Mouse (Mus musculus) hindbrain, embryonic 11.5 days (tissue): ENCODE measurements at regions not wholly inside any gene's neighbourhood (a gene's known extent, or its start where the extent isn't known, plus 50 kb on each side); places are given as distances from the start of the nearest gene placed in this dataset.

Experiments used
- ATAC-seq: fragments of 200-750 bp; cut with Nextera tagmentation; 2 replicates; pipeline ENCODE4 v1.8.0; 2017; ENCODE audit warnings: mild to moderate bottlenecking, moderate TSS enrichment, moderate library complexity; ENCODE audit not compliant: low FRiP score
- DNase-seq: peaks from one replicate; pipeline ENCODE4 v3.0.0-alpha.2; 2015; ENCODE audit warnings: low spot score
- H3K27ac ChIP-seq: fragments of 300-500 bp; sonication (generic); 2 replicates; pipeline ENCODE4 v1.5.1; 2014; ENCODE audit warnings: mild to moderate bottlenecking, low read depth, low read length
- H3K27me3 ChIP-seq: fragments of 300-500 bp; sonication (generic); 2 replicates; pipeline ENCODE4 v1.6.1; 2014; ENCODE audit warnings: mild to moderate bottlenecking, low read length, moderate library complexity, mixed read lengths; ENCODE audit not compliant: control insufficient read depth, insufficient read depth
- H3K36me3 ChIP-seq: fragments of 300-500 bp; sonication (generic); 2 replicates; pipeline ENCODE4 v1.6.1; 2014; ENCODE audit warnings: mild to moderate bottlenecking, low read length, moderate library complexity, mixed read lengths; ENCODE audit not compliant: control insufficient read depth, insufficient read depth
- H3K4me1 ChIP-seq: fragments of 300-500 bp; sonication (generic); replicated peaks from 2 replicates; pipeline ENCODE4 v1.6.1; 2014; ENCODE audit warnings: low read length, mixed read lengths; ENCODE audit not compliant: control insufficient read depth, insufficient read depth
- H3K4me2 ChIP-seq: fragments of 300-500 bp; sonication (generic); replicated peaks from 2 replicates; pipeline ENCODE4 v1.6.1; 2014; ENCODE audit warnings: mild to moderate bottlenecking, low read depth, low read length
- H3K4me3 ChIP-seq: fragments of 300-500 bp; sonication (generic); 2 replicates; pipeline ENCODE4 v1.5.1; 2014; ENCODE audit warnings: low read depth, low read length
- H3K9ac ChIP-seq: fragments of 300-500 bp; sonication (generic); 2 replicates; pipeline ENCODE4 v1.6.1; 2014; ENCODE audit warnings: low read depth, low read length
- H3K9me3 ChIP-seq: fragments of 300-500 bp; sonication (generic); 2 replicates; pipeline ENCODE4 v1.6.1; 2016; ENCODE audit warnings: low read length; ENCODE audit not compliant: control insufficient read depth
- WGBS: fragments of 180-500 bp; shearing (Covaris S2); extraction: QIAGEN DNeasy Blood & Tissue Kit; methylation state at CpG from one replicate; pipeline ENCODE4 v1.1.7; 2014; 5-methylcytosine and 5-hydroxymethylcytosine counted together

GRCm38 (mm10) chr8:89283105-89284096 lies 239.4 kb upstream of the Sall1 start:
- no peak overlapping the region for H3K27ac ChIP-seq
- ATAC-seq: no peak
- WGBS: 86% methylated on average over 17 of the region's 17 CpGs

GRCm38 (mm10) chr8:89279844-89280243 lies 235.9 kb upstream of the Sall1 start:
- no peak for DNase-seq
- no peak overlapping the region for H3K4me2 ChIP-seq
- whole genome bisulfite sequencing: 88% methylated on average over 3 of the region's 3 CpGs

More at GRCm38 (mm10) chr8:89283105-89284096, 239.4 kb upstream of the Sall1 start:
- H3K4me1 ChIP-seq: 0 out of 2 replicates have a peak, but pooled peaks cover under 1% of the 10 kb centered on the region
- H3K36me3 ChIP-seq: no peaks in the 10 kb centered on the region
- no peak overlapping the region for H3K4me2 ChIP-seq
- no peak for DNase-seq
- no peak overlapping the region for H3K4me3 ChIP-seq
- H3K27me3 ChIP-seq: no peaks in the 10 kb centered on the region
- H3K9me3 ChIP-seq: no peaks in the 10 kb centered on the region
- H3K9ac ChIP-seq: no peak overlapping the region

GRCm38 (mm10) chr8:89279142-89279541 lies 235.2 kb upstream of the Sall1 start:
- Histone ChIP-seq H3K4me1 (no peaks in the 10 kb centered on the region), H3K9ac (no peak overlapping the region), H3K4me2 (no peak overlapping the region), H3K4me3 (no peak overlapping the region), H3K27me3 (no peaks in the 10 kb centered on the region), H3K36me3 (no peaks in the 10 kb centered on the region), H3K27ac (no peak overlapping the region), H3K9me3 (no peaks in the 10 kb centered on the region)
- DNase-seq (no peak), ATAC-seq (no peak)
- 89% methylated on average over 6 of the region's 6 CpGs for WGBS

More at GRCm38 (mm10) chr8:89279844-89280243, 235.9 kb upstream of the Sall1 start:
- Histone ChIP-seq H3K27me3 (no peaks in the 10 kb centered on the region), H3K36me3 (no peaks in the 10 kb centered on the region), H3K9ac (no peak overlapping the region), H3K27ac (no peak overlapping the region), H3K4me3 (no peak overlapping the region), H3K9me3 (no peaks in the 10 kb centered on the region), H3K4me1 (no peaks in the 10 kb centered on the region)
- no peak for ATAC-seq

GRCm38 (mm10) chr8:89273276-89273675 lies 229.3 kb upstream of the Sall1 start:
- no peak overlapping the region for H3K27ac ChIP-seq
- peaks cover 2% of the 10 kb centered on the region; the same call in 1 of the 2 replicates for H3K27me3 ChIP-seq
- no peak for ATAC-seq
- WGBS: 43% methylated on average over 4 of the region's 4 CpGs
- H3K9me3 ChIP-seq: no peaks in the 10 kb centered on the region
- DNase-seq: peak; percentile 7
- peak overlapping the region; percentile 54; the same call in 1 of the 2 replicates for H3K4me2 ChIP-seq
- no peaks in the 10 kb centered on the region for H3K36me3 ChIP-seq
- no peak overlapping the region for H3K4me3 ChIP-seq
- no peak overlapping the region for H3K9ac ChIP-seq
- H3K4me1 ChIP-seq: no peaks in the 10 kb centered on the region; the same call in 1 of the 2 replicates

GRCm38 (mm10) chr8:89272381-89272815 lies 228.4 kb upstream of the Sall1 start:
- H3K27me3 ChIP-seq: peaks cover 2% of the 10 kb centered on the region; the same call in 1 of the 2 replicates
- ATAC-seq: peak; percentile 50; the same call in 1 of the 2 replicates
- peak overlapping the region; percentile 85 for H3K27ac ChIP-seq
- 1% methylated on average over 28 of the region's 28 CpGs for WGBS
- H3K4me2 ChIP-seq: peak overlapping the region; percentile 54
- H3K9me3 ChIP-seq: no peaks in the 10 kb centered on the region
- H3K9ac ChIP-seq: peak overlapping the region; percentile 49; the same call in 1 of the 2 replicates
- peak overlapping the region; percentile 26 for H3K4me3 ChIP-seq
- no peaks in the 10 kb centered on the region for H3K36me3 ChIP-seq
- no peaks in the 10 kb centered on the region; the same call in 1 of the 2 replicates for H3K4me1 ChIP-seq
- peak; percentile 71 for DNase-seq

- H3K36me3 ChIP-seq: no peaks in the 10 kb centered on the region
Observed at GRCm38 (mm10) chr8:89271381-89272355, 227.7 kb upstream of the Sall1 start.

GRCm38 (mm10) chr8:89270001-89270400 lies 226.0 kb upstream of the Sall1 start:
- no peak for DNase-seq
- Histone ChIP-seq H3K27ac (no peak overlapping the region), H3K9me3 (peaks cover 5% of the 10 kb centered on the region), H3K4me1 (no peaks in the 10 kb centered on the region; the same call in 1 of the 2 replicates), H3K9ac (no peak overlapping the region), H3K27me3 (peaks cover 2% of the 10 kb centered on the region; the same call in 1 of the 2 replicates), H3K4me3 (no peak overlapping the region), H3K36me3 (no peaks in the 10 kb centered on the region), H3K4me2 (no peak overlapping the region)
- ATAC-seq: no peak
- 6% methylated on average over 1 of the region's 1 CpGs for WGBS

More at GRCm38 (mm10) chr8:89271381-89272355, 227.7 kb upstream of the Sall1 start:
- peak overlapping the region; percentile 54 for H3K4me2 ChIP-seq
- no peaks in the 10 kb centered on the region for H3K9me3 ChIP-seq
- ATAC-seq (peak; percentile 93), DNase-seq (peak; percentile 63)
- H3K4me3 ChIP-seq: peak overlapping the region; percentile 26; the same call in 1 of the 2 replicates
- H3K9ac ChIP-seq: peak overlapping the region; percentile 19; the same call in 1 of the 2 replicates
- H3K4me1 ChIP-seq: no peaks in the 10 kb centered on the region; the same call in 1 of the 2 replicates
- peaks cover 2% of the 10 kb centered on the region; the same call in 1 of the 2 replicates for H3K27me3 ChIP-seq
- peak overlapping the region; percentile 85 for H3K27ac ChIP-seq
- WGBS: 3% methylated on average over 22 of the region's 22 CpGs
